Mouse (Mus musculus): Measurements from ENCODE around the gene Ocrl.

The Ocrl gene

DNA sequence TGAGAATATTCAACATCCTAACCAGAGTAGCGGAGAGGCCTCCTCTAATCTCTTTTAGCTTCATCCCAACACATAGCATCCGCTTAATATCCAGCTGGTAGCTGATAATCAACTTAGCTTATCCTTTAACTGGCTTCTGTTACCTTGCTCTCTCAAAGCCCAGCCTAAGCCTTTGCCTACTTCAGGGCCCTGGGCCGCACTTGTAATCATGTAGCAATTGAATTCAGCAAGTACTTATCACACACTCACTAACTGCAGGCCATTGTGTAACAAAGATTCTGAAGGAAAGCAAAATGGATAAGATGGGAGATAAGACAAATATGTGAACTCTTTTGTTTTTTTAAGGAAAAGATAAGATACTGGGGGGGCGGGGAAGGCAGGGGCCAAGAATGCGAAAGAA is 64.9 kb downstream of the Ocrl start:
- DNase-seq (ENCODE audit: low spot score in 2 of 2): no peak

DNA sequence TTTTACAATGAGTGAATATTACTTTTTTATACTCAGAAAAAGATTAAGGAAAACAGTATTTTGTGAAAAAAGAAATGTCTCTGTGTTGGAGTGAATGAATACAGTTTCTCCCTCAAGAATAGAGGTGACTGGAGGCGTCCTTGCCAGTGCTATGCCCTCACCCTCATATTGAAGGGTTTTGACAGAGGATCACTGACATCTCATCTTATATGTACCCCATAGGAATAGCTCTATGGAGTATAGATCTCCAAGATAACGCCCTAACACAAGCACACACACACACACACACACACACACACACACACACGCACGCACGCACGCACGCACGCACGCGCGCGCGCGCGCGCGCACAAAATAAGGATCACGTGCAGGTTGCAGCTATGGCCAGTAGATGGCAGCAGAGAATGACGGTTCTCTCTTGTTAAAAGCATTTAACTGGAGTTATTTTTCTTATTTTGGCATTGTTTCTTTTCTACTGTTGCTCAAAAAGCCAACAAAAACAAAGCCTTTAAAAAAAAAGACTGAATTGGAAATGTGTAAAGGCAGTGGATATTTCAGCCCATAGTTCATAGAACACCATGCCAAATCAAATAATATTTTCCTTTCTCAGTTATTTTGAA is 72.9 kb downstream of the Ocrl start:
- peak in 1 of 2 experiments; percentile 30 for DNase-seq (ENCODE audit: low spot score in 2 of 2)

DNA sequence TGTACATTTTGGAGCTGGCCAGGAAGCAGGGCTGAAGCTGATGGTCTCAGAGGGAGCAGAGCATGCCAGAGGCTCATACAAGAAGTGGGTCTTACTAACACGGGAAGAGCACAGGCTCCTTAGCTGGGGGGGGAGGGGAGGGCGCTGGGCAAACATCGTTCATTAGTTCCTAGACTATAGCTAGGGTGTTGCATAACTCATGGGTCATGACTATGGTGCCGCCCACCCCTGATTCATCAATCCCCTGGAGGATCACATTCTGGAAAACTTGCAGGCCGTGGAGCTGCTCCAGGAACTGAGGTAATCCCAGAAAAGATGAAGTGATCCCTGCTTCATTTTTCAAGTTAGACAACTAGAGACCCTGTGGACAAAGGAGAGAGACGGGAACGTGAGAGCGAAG is 75.8 kb downstream of the Ocrl start:
- DNase-seq (ENCODE audit: low spot score in 2 of 2): no peak

- peak; percentile 62 to 90 for DNase-seq (ENCODE audit: low spot score in 2 of 2)
Observed at GRCm38 (mm10) chrX:47992606-47993005, 80.4 kb downstream of the Ocrl start.

DNA sequence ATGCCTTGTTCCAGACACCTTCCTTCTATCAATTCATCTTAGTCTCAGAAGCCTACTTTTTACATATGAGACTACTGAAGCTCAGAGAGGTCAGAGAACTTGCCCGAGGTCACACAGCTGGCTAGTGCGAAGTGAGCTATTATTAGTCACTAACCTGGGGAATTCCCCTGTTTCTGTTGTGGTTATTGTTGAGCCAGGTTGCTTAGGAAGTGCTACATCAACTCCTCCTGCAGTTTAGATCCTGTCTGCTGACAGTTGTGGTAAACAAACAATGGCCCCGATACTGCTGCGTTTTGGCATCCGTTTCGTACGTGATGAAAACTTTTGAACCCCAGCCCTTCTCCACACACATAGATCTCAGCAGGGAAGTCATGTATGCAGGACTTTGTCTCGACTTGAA is 86.2 kb downstream of the Ocrl start:
- DNase-seq (ENCODE audit: low spot score in 2 of 2): no peak

GRCm38 (mm10) chrX:48001151-48001550 is 89.0 kb downstream of the Ocrl start:
- no peak for DNase-seq (ENCODE audit: low spot score in 2 of 2)

DNA sequence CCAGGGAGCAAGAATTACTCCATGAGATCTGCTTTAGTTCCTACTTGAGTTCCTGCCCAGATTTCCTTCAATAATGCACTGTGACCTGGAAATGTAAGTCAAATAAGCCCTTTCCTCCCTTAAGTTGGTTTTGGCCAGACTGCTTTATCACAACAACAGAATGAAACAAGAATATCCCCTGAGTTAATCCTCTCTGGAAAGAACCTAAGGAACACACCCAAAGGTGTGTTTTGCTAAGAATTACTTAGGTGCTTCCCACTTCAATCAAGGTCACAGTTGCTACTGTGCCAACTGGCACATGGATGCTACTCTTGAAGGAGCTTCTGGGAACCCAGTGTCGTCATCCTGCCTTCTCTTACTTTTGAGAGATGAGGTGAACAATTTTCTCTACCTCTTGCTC is 92.6 kb downstream of the Ocrl start:
- no peak for DNase-seq (ENCODE audit: low spot score in 2 of 2)

- DNase-seq (ENCODE audit: low spot score in 2 of 2): no peak
Observed at GRCm38 (mm10) chrX:48006062-48006461, 93.9 kb downstream of the Ocrl start.

GRCm38 (mm10) chrX:48011656-48012055 is 99.5 kb downstream of the Ocrl start:
- no peak for DNase-seq (ENCODE audit: low spot score in 2 of 2)
